Mouse (Mus musculus): ENCODE measurements around the gene Lhfpl2.
"Not testable (repeated sequence)": the region's sequence is repeated elsewhere in the genome, so short reads cannot be mapped to it uniquely, and the experiment has no call there.

Lhfpl2 gene

GRCm38 (mm10) chr13:94057563-94058560 lies at the start of gene Lhfpl2:
TSS of gene Lhfpl2 (plus strand) at chr13:94057796.
- peak; percentile 15 to 27 for DNase-seq

GRCm38 (mm10) chr13:94011996-94012575 lies 45.5 kb upstream of the Lhfpl2 start:
- no peak for DNase-seq

GRCm38 (mm10) chr13:94013986-94014385 lies 43.6 kb upstream of the Lhfpl2 start:
- DNase-seq: no peak

- not testable (repeated sequence) for DNase-seq
These were observed 33.0 kb upstream of the Lhfpl2 start for GRCm38 (mm10) chr13:94024575-94024974.

GRCm38 (mm10) chr13:94029147-94029546 lies 28.4 kb upstream of the Lhfpl2 start:
- no peak for DNase-seq

GRCm38 (mm10) chr13:94030551-94030950 lies 27.0 kb upstream of the Lhfpl2 start:
- DNase-seq: no peak

GRCm38 (mm10) chr13:94037313-94038051 lies 20.1 kb upstream of the Lhfpl2 start:
- DNase-seq: no peak

GRCm38 (mm10) chr13:94038052-94038340 lies 19.6 kb upstream of the Lhfpl2 start:
- no peak for DNase-seq

GRCm38 (mm10) chr13:94050036-94050435 lies 7.6 kb upstream of the Lhfpl2 start:
- DNase-seq: no peak

GRCm38 (mm10) chr13:94050782-94051181 lies 6.8 kb upstream of the Lhfpl2 start:
- DNase-seq: no peak

GRCm38 (mm10) chr13:94057036-94057562 lies 497 bp upstream of the Lhfpl2 start:
- no peak for DNase-seq

GRCm38 (mm10) chr13:94058642-94059222 lies 1.1 kb downstream of the Lhfpl2 start:
- no peak for DNase-seq

- no peak for DNase-seq
These were observed 1.8 kb downstream of the Lhfpl2 start for GRCm38 (mm10) chr13:94059373-94059772.

GRCm38 (mm10) chr13:94059778-94060177 lies 2.2 kb downstream of the Lhfpl2 start:
- DNase-seq: peak; percentile 35 to 39

- DNase-seq: no peak
These were observed 2.9 kb downstream of the Lhfpl2 start for GRCm38 (mm10) chr13:94060461-94060860.

- no peak for DNase-seq
These were observed 3.8 kb downstream of the Lhfpl2 start for GRCm38 (mm10) chr13:94061256-94061877.

- DNase-seq: no peak
These were observed 4.9 kb downstream of the Lhfpl2 start for GRCm38 (mm10) chr13:94062349-94063111.

GRCm38 (mm10) chr13:94063156-94063555 lies 5.6 kb downstream of the Lhfpl2 start:
- peak; percentile 19 to 36 for DNase-seq

- DNase-seq: no peak
These were observed 7.0 kb downstream of the Lhfpl2 start for GRCm38 (mm10) chr13:94064571-94064970.

GRCm38 (mm10) chr13:94065276-94066050 lies 7.9 kb downstream of the Lhfpl2 start:
- DNase-seq: no peak
